Mouse (Mus musculus): ENCODE measurements around the gene Neu4.

DNA sequence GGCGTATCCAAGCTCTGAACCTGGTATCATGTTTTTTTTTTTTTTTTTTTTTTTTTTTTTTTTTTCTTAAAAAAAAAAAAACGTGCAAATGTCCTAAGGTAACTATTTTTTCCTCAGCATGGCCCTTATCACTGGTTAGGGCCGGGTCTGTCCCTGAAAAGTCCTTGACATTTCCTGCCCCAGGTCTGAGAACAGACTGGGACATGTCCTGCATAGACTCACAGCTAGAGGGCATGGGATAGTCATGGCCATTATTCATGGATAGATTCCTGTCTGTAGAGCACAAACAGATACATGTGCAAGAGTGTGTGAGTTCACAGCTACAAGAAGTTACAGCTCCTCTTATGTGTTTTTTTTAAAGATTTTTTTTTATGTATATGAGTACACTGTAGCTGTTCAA, 31.5 kb upstream of the Neu4 start:
- TF ChIP-seq CTCF (IDR thresholded peaks at IDR 0.05; ENCODE audit: borderline replicate concordance, insufficient read depth, low read depth, low read length) (no peak), POLR2A (IDR thresholded peaks at IDR 0.05; ENCODE audit: borderline replicate concordance, insufficient read depth, low read length) (no peak)
